Mouse (Mus musculus) Patski (cell line): ENCODE results near the gene Ppcs. TPM values are rescaled to one million over a fixed set of nuclear protein-coding genes. Genes with fewer than 3 reads are reported as not detected.

Source experiments
- ATAC-seq: fragments of 100-300 bp; one replicate; pipeline ENCODE4 v1.8.0; 2021
- CTCF ChIA-PET: fragments of 350-600 bp; sonication (Branson Sonifier 250); formaldehyde crosslinking; loops from one replicate; lab custom pipeline; 2022; ENCODE audit warnings: inconsistent platforms; lab: Charles Lee
- POLR2A ChIA-PET: fragments of 350-600 bp; sonication (Branson Sonifier 250); formaldehyde crosslinking; loops from one replicate; lab custom pipeline; 2022; ENCODE audit warnings: antibody characterized with exemption, inconsistent platforms; lab: Charles Lee
- DNase-seq: peaks from one replicate; pipeline ENCODE4 v3.0.0-alpha.2; 2011; ENCODE audit warnings: low read depth, low spot score
- H3K27me3 ChIP-seq: fragments of 371-371 bp; one replicate; pipeline ENCODE4 v1.5.1; 2021
- CTCF ChIP-seq: fragments of 100-300 bp; IDR thresholded peaks from one replicate; pipeline ENCODE4 v1.5.1; 2021
- in situ Hi-C: fragments of 300-500 bp; cut with MboI; formaldehyde crosslinking; loops from 3 replicates; pipeline ENCODE4 v1.11.1; 2018; ENCODE audit warnings: low pct_unique_long_range_greater_than_20kb, mixed read lengths
- polyA plus RNA-seq: library from polyadenylated mRNA; unstranded; gene quantifications from one replicate; pipeline ENCODE4 v1.2.3, GENCODE M21; 2021

The Ppcs gene
- polyA plus RNA-seq, 1 experiment from 2014 or later, result 11.3 TPM

GRCm38 (mm10) chr4:119381471-119382190, 40.6 kb downstream of the Ppcs start:
- in situ Hi-C loops, result no loop called here
- ChIA-PET POLR2A (no interaction called here), CTCF (no interaction called here)

GRCm38 (mm10) chr4:119369460-119369859, 52.8 kb downstream of the Ppcs start:
- no peak for TF ChIP-seq CTCF
- H3K27me3 ChIP-seq, result no peaks in the 10 kb centered on the region
- CTCF ChIA-PET, result no interaction called here
- POLR2A ChIA-PET, result interaction anchor here (1.1 kb wide), 1 partner anchor 29 kb away, joined by 3 read pairs; no protein-coding TSS in a partner anchor
- ATAC-seq (no peak), DNase-seq (no peak)
- in situ Hi-C loops, result no loop called here

More at GRCm38 (mm10) chr4:119381471-119382190, 40.6 kb downstream of the Ppcs start:
- ATAC-seq (no peak), DNase-seq (no peak)
- no peaks in the 10 kb centered on the region for H3K27me3 ChIP-seq
- TF ChIP-seq CTCF, result no peak

Other genes starting within 250 kb of the Ppcs start
- 11.6 TPM for gene Zfp691, start 248.2 kb downstream of the Ppcs start, polyA plus RNA-seq
- not detected for gene Ermap, start 232.4 kb downstream of the Ppcs start, polyA plus RNA-seq
- gene Svbp, start 227.1 kb downstream of the Ppcs start, polyA plus RNA-seq, result 33.6 TPM
- not detected for gene Tmem269, start 204.2 kb downstream of the Ppcs start, polyA plus RNA-seq
- gene AU022252, start 189.7 kb downstream of the Ppcs start, polyA plus RNA-seq, result 12.3 TPM
- gene P3h1, start 189.5 kb downstream of the Ppcs start, polyA plus RNA-seq, result 45.3 TPM
- 7.1 TPM for gene Cldn19, start 167.0 kb downstream of the Ppcs start, polyA plus RNA-seq
- gene Ybx1, start 127.8 kb downstream of the Ppcs start, polyA plus RNA-seq, result 590 TPM
- gene Ppih, start 101.9 kb downstream of the Ppcs start, polyA plus RNA-seq, result 10.5 TPM
- 11.2 TPM for gene Ccdc30, start 6.9 kb downstream of the Ppcs start, polyA plus RNA-seq
- gene Zmynd12, start 394 bp upstream of the Ppcs start, polyA plus RNA-seq, result 0.46 TPM
- gene Rimkla, start 70.2 kb upstream of the Ppcs start, polyA plus RNA-seq, result 0.12 TPM
- gene Foxj3, start 114.6 kb upstream of the Ppcs start, polyA plus RNA-seq, result 16.7 TPM
- gene Frg2f1, start 117.1 kb upstream of the Ppcs start, polyA plus RNA-seq, result 3.8 TPM
- not detected for gene Guca2a, start 215.3 kb upstream of the Ppcs start, polyA plus RNA-seq
- 0.50 TPM for gene Guca2b, start 236.5 kb upstream of the Ppcs start, polyA plus RNA-seq